Mouse (Mus musculus) adrenal gland, adult 2 months (tissue): ENCODE data around the gene Fam129c. TPM values are rescaled to one million over a fixed set of nuclear protein-coding genes. Genes with fewer than 3 reads are reported as not detected.

Experiments
- DNase-seq: peaks from one replicate; pipeline ENCODE4 v3.0.0; 2021
- long read RNA-seq: library from polyadenylated mRNA; stranded (forward); transcript quantifications from one replicate; pipeline ENCODE4 v2.0.0, GENCODE M21; 2021
- polyA plus RNA-seq: library from polyadenylated mRNA; depleted of rRNA; stranded (reverse); fragments of >200 nt; gene quantifications from 2 replicates; pipeline ENCODE4 v1.2.3, GENCODE M21; 2012; rRNA removed
- total RNA-seq, 2 experiments: library from RNA; stranded (reverse); gene quantifications; 2 replicates each; pipeline ENCODE4 v1.2.3; 2021

Fam129c gene
- total RNA-seq (1 to 10 TPM; 2.1 to 2.5 TPM), polyA plus RNA-seq (2.0 and 2.5 TPM in 2 replicates)
- long read RNA-seq, partial matches to known transcripts, result 0 of 1 reads
- long read RNA-seq, other reads (novel, unspliced or antisense), result 1 of 1 reads

- DNase-seq, result no peak
These were observed at the start of gene Fam129c for GRCm38 (mm10) chr8:71597451-71597850. Gene Fam129c, plus strand, starts transcription at chr8:71597648.

GRCm38 (mm10) chr8:71550754-71551153 lies 46.7 kb upstream of the Fam129c start:
- no peak for DNase-seq

GRCm38 (mm10) chr8:71552770-71553169 lies 44.7 kb upstream of the Fam129c start:
- DNase-seq, result no peak

GRCm38 (mm10) chr8:71554001-71554400 lies 43.4 kb upstream of the Fam129c start:
- no peak for DNase-seq

- DNase-seq, result no peak
These were observed 42.8 kb upstream of the Fam129c start for GRCm38 (mm10) chr8:71554644-71555043.

GRCm38 (mm10) chr8:71558071-71558957 lies 39.1 kb upstream of the Fam129c start, which contains the start of gene Tmem221:
Gene Tmem221, minus strand, starts transcription at chr8:71558871.
- DNase-seq, result no peak

- peak; percentile 91 for DNase-seq
These were observed 38.3 kb upstream of the Fam129c start for GRCm38 (mm10) chr8:71558958-71559690.

GRCm38 (mm10) chr8:71560071-71560470 lies 37.4 kb upstream of the Fam129c start:
- DNase-seq, result no peak

- DNase-seq, result peak; percentile 70
These were observed 36.7 kb upstream of the Fam129c start for GRCm38 (mm10) chr8:71560765-71561164.

GRCm38 (mm10) chr8:71561401-71561800 lies 36.0 kb upstream of the Fam129c start:
- DNase-seq, result peak; percentile 68

GRCm38 (mm10) chr8:71562751-71563150 lies 34.7 kb upstream of the Fam129c start:
- DNase-seq, result peak; percentile 89

GRCm38 (mm10) chr8:71563992-71564391 lies 33.5 kb upstream of the Fam129c start:
- no peak for DNase-seq

- DNase-seq, result no peak
These were observed 30.9 kb upstream of the Fam129c start, which contains the start of gene Nxnl1 for GRCm38 (mm10) chr8:71566501-71566900. Gene Nxnl1, minus strand, starts transcription at chr8:71566601.

- peak; percentile 34 for DNase-seq
These were observed 29.9 kb upstream of the Fam129c start for GRCm38 (mm10) chr8:71567587-71567986.

GRCm38 (mm10) chr8:71568387-71568937 lies 29.0 kb upstream of the Fam129c start, which contains the start of gene Slc27a1:
Gene Slc27a1, plus strand, starts transcription at chr8:71568882.
- DNase-seq, result peak; percentile 93

GRCm38 (mm10) chr8:71568941-71569340 lies 28.5 kb upstream of the Fam129c start:
- no peak for DNase-seq

GRCm38 (mm10) chr8:71569366-71570290 lies 27.8 kb upstream of the Fam129c start:
- DNase-seq, result peak; percentile 93

GRCm38 (mm10) chr8:71570291-71570954 lies 27.0 kb upstream of the Fam129c start:
- peak; percentile 97 for DNase-seq

- DNase-seq, result no peak
These were observed 25.4 kb upstream of the Fam129c start for GRCm38 (mm10) chr8:71572077-71572476.

- DNase-seq, result peak; percentile 73
These were observed 24.4 kb upstream of the Fam129c start for GRCm38 (mm10) chr8:71572847-71573633.
